In the genomic region with DNA sequence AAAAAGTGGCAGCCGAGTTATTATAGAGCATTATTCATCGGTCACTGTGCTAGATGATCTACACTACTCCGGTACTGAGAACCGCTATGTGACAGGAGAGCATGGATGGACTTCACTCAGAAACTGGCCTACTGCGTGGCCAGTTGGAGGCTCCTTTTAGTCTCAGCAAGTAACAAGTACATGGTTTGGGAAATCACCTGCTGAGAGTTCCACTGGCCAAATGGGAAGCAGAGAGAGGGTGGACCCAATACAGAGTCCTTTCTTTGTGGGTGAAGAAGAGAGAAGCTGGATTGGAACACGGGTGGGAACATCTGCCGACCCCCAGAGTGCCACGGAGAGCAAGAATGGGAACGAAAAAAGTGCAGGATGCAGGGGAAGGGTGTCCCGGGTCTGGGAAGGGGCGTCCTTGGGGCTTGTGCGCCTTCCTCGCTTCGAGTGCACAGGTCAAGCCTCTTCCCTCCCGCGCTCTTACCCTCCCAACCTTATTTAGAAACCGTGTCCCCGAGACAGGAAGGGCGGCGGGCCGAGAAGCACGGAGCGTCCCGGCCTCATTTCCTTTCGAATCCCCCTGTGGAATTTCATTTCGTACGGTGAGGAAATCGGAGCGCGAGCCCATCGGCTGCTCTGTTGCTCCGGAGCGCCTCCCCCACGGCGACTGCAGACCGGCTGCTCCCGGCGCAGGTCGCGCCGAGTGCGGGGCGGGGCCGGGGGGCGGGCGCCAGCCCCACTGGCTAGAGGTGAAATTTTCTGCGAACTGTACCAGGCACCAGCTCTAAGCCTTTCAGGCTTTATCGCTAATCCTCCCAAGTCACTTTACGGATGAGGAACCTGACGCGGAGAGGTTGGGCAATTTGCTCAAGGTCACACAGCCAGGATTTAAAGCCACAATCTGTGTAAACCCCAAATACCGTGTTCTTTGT, we compare ENCODE assay signal across 8 mouse cellular contexts. TPM values are rescaled to one million over a fixed set of nuclear protein-coding genes. Genes with fewer than 3 reads are reported as not detected.
DNase-seq lines count a peak whose midpoint lies in the region; ATAC-seq and TF ChIP-seq lines count a peak whose summit lies in the region.

No protein-coding gene starts in this region.

- H3K4me2 ChIP-seq in intestine, postnatal 0 days (replicated peaks; ENCODE audit: low read depth) = peak overlapping the region; percentile 99
- H3K4me2 ChIP-seq in limb, embryonic 12.5 days = peak overlapping the region; percentile 93
- H3K4me2 ChIP-seq in midbrain, embryonic 13.5 days (replicated peaks) = peak overlapping the region; percentile 100

- peak overlapping the region; percentile 93 for H3K27ac ChIP-seq in intestine, postnatal 0 days (ENCODE audit: low read depth, low read length)
- H3K27ac ChIP-seq in limb, embryonic 12.5 days = peak overlapping the region; percentile 86
- peak overlapping the region; percentile 83 for H3K27ac ChIP-seq in midbrain, embryonic 13.5 days
- H3K27ac ChIP-seq in small intestine, adult 2 months (ENCODE audit: insufficient read depth, low read depth, low read length) = peak overlapping the region; percentile 81

- H3K4me3 ChIP-seq in intestine, postnatal 0 days (ENCODE audit: low read depth, low read length) = peak overlapping the region; percentile 86
- peak overlapping the region; percentile 87 for H3K4me3 ChIP-seq in limb, embryonic 12.5 days (replicated peaks)
- H3K4me3 ChIP-seq in midbrain, embryonic 13.5 days (replicated peaks) = peak overlapping the region; percentile 74
- peak overlapping the region; percentile 72 for H3K4me3 ChIP-seq in small intestine, adult 2 months (ENCODE audit: low read depth, low read length)

- peak overlapping the region; percentile 85 for H3K9ac ChIP-seq in intestine, postnatal 0 days (ENCODE audit: low read depth, low read length)
- H3K9ac ChIP-seq in limb, embryonic 12.5 days (replicated peaks) = peak overlapping the region; percentile 90
- peak overlapping the region; percentile 80 for H3K9ac ChIP-seq in midbrain, embryonic 13.5 days (replicated peaks)

- peaks cover 8% of the 10 kb centered on the region; the same call in 1 of the 2 replicates for H3K36me3 ChIP-seq in intestine, postnatal 0 days (ENCODE audit: control insufficient read depth, insufficient read depth)
- peaks cover 15% of the 10 kb centered on the region for H3K36me3 ChIP-seq in limb, embryonic 12.5 days
- no peaks in the 10 kb centered on the region for H3K36me3 ChIP-seq in midbrain, embryonic 13.5 days
- 0 out of 2 replicates have a peak, but pooled peaks cover 7% of the 10 kb centered on the region for H3K36me3 ChIP-seq in small intestine, adult 2 months (ENCODE audit: control insufficient read depth, insufficient read depth, low read length)

- H3K4me1 ChIP-seq in intestine, postnatal 0 days (replicated peaks; ENCODE audit: control insufficient read depth, insufficient read depth, low read length) = 0 out of 2 replicates have a peak, but pooled peaks cover 5% of the 10 kb centered on the region
- H3K4me1 ChIP-seq in limb, embryonic 12.5 days (replicated peaks) = peaks cover 31% of the 10 kb centered on the region
- H3K4me1 ChIP-seq in midbrain, embryonic 13.5 days (replicated peaks) = peaks cover 22% of the 10 kb centered on the region
- peaks cover 7% of the 10 kb centered on the region; the same call in 1 of the 2 replicates for H3K4me1 ChIP-seq in small intestine, adult 2 months (ENCODE audit: control insufficient read depth, insufficient read depth, insufficient read length, low read length)

- no peaks in the 10 kb centered on the region for H3K9me3 ChIP-seq in intestine, postnatal 0 days (ENCODE audit: control insufficient read depth)
- H3K9me3 ChIP-seq in limb, embryonic 12.5 days = no peaks in the 10 kb centered on the region
- no peaks in the 10 kb centered on the region for H3K9me3 ChIP-seq in midbrain, embryonic 13.5 days

- DNase-seq in urinary bladder, adult 18-20 months (ENCODE audit: low spot score in 2 of 2) = peak; percentile 55
- no peak for DNase-seq in urinary bladder, postnatal 10 days (ENCODE audit: low spot score)
- DNase-seq in embryo, embryonic 11 days = peak; percentile 87
- DNase-seq in heart, adult 11 months = peak; percentile 100

- peak; percentile 82 for ATAC-seq in intestine, postnatal 0 days
- peak; percentile 86 for ATAC-seq in limb, embryonic 12.5 days (ENCODE audit: insufficient number of reproducible peaks, insufficient read depth, low FRiP score, low TSS enrichment, low read depth)
- peak; percentile 79 for ATAC-seq in midbrain, embryonic 13.5 days

- TF ChIP-seq CTCF in intestine, postnatal 0 days (IDR thresholded peaks at IDR 0.05; ENCODE audit: low read depth) = peak; percentile 36
- TF ChIP-seq CTCF in small intestine, adult 2 months (IDR thresholded peaks at IDR 0.05; ENCODE audit: extremely low read depth, insufficient read length, insufficient replicate concordance, low read depth, low read length) = no peak

- H3K27me3 ChIP-seq in intestine, postnatal 0 days (replicated peaks; ENCODE audit: control insufficient read depth, insufficient read depth, low read length) = no peaks in the 10 kb centered on the region
- peaks cover 4% of the 10 kb centered on the region; the same call in 1 of the 2 replicates for H3K27me3 ChIP-seq in limb, embryonic 12.5 days
- H3K27me3 ChIP-seq in midbrain, embryonic 13.5 days = peaks cover 39% of the 10 kb centered on the region
- H3K27me3 ChIP-seq in small intestine, adult 2 months (ENCODE audit: control insufficient read depth, insufficient read depth, low read length) = no peaks in the 10 kb centered on the region

- 4% methylated on average over 51 of the region's 52 CpGs for WGBS in intestine, postnatal 0 days
- WGBS in limb, embryonic 12.5 days = 5% methylated on average over 52 of the region's 52 CpGs
- 5% methylated on average over 52 of the region's 52 CpGs for WGBS in midbrain, embryonic 13.5 days
- WGBS in small intestine, adult 2 months = 7% methylated on average over 52 of the region's 52 CpGs

- TF ChIP-seq POLR2A in small intestine, adult 2 months (IDR thresholded peaks at IDR 0.05; ENCODE audit: low read depth, low read length) = no peak

RNA-seq across cellular contexts. Expression of gene Tmem135, which starts 0.7 kb away (rescaled TPM):
- 57.9 and 72.0 TPM in 2 replicates for polyA plus RNA-seq in intestine, postnatal 0 days (2015; fragmentation: Nextera tagmentation; extraction: Ambion mirVana)
- polyA plus RNA-seq in limb, embryonic 12.5 days (2016; fragmentation: Nextera tagmentation; extraction: Ambion mirVana) = 20.6 and 25.0 TPM in 2 replicates
- 18.2 and 21.4 TPM in 2 replicates for polyA plus RNA-seq in midbrain, embryonic 13.5 days (2015; fragmentation: Nextera tagmentation; extraction: Ambion mirVana)
- 155 and 203 TPM in 2 replicates for polyA plus RNA-seq in small intestine, adult 2 months (2012; rRNA removed)

RNA-seq across cellular contexts. Expression of gene Fzd4, which starts 0.8 kb away (rescaled TPM):
- 6.4 and 7.3 TPM in 2 replicates for polyA plus RNA-seq in intestine, postnatal 0 days (2015; fragmentation: Nextera tagmentation; extraction: Ambion mirVana)
- 13.2 and 14.8 TPM in 2 replicates for polyA plus RNA-seq in limb, embryonic 12.5 days (2016; fragmentation: Nextera tagmentation; extraction: Ambion mirVana)
- 1.2 and 1.3 TPM in 2 replicates for polyA plus RNA-seq in midbrain, embryonic 13.5 days (2015; fragmentation: Nextera tagmentation; extraction: Ambion mirVana)
- polyA plus RNA-seq in small intestine, adult 2 months (2012; rRNA removed) = 2.5 and 2.8 TPM in 2 replicates
